12 mouse cellular contexts compared by ENCODE assay signal in genomic region chr10:120363983-120364582, GRCm38 (mm10).
A peak's percentile ranks its signal among the peaks of the same experiment; 100 is the strongest.
DNase-seq lines count a peak whose midpoint lies in the region; ATAC-seq and TF ChIP-seq lines count a peak whose summit lies in the region.
"Had no signal": no experiment of that assay in that cellular context is flagged by ENCODE, and none has a peak within 500 bp of the region (broad histone marks: within the 10 kb centered on the region; RNA-seq: fewer than 3 reads in every experiment).

No protein-coding gene starts in this region.

- no peak overlapping the region for H3K9ac ChIP-seq in limb, embryonic 11.5 days (ENCODE audit: low read length)
- no peak overlapping the region for H3K9ac ChIP-seq in embryonic facial prominence, embryonic 14.5 days (ENCODE audit: low read depth, low read length)
- no peak overlapping the region for H3K9ac ChIP-seq in limb, embryonic 14.5 days (ENCODE audit: low read depth, low read length, severe bottlenecking)
- no peak overlapping the region for H3K9ac ChIP-seq in neural tube, embryonic 15.5 days (replicated peaks)
- H3K9ac ChIP-seq: forebrain, embryonic 13.5 days had no signal

- DNase-seq in limb, embryonic 11.5 days (ENCODE audit: low spot score), result no peak
- no peak for DNase-seq in limb, embryonic 10.5 days (ENCODE audit: low spot score)
- DNase-seq in embryonic facial prominence, embryonic 14.5 days (ENCODE audit: low spot score), result no peak
- no peak for DNase-seq in limb, embryonic 14.5 days (ENCODE audit: low spot score)
- DNase-seq in lung, postnatal 4 days, result no peak
- DNase-seq: heart, adult 2 months; kidney, adult 8-10 months; lung, postnatal 14 days had no signal

- ATAC-seq in limb, embryonic 11.5 days (ENCODE audit: insufficient number of reproducible peaks, low FRiP score, low TSS enrichment, low read depth), result no peak
- ATAC-seq in embryonic facial prominence, embryonic 14.5 days (ENCODE audit: low read depth), result no peak
- ATAC-seq in limb, embryonic 14.5 days (ENCODE audit: low FRiP score, low read depth), result no peak
- peak; percentile 56 for ATAC-seq in megakaryocyte-erythroid progenitor cell, adult 5-6 weeks (replicated peaks; ENCODE audit: low FRiP score, low TSS enrichment, poor library complexity, severe bottlenecking)
- ATAC-seq in neural tube, embryonic 15.5 days (ENCODE audit: low FRiP score), result no peak
- ATAC-seq: forebrain, embryonic 13.5 days had no signal

- no peaks in the 10 kb centered on the region for H3K27me3 ChIP-seq in limb, embryonic 11.5 days (ENCODE audit: control insufficient read depth, insufficient read depth, low read length)
- H3K27me3 ChIP-seq in limb, embryonic 10.5 days (ENCODE audit: low read depth, poor library complexity, severe bottlenecking), result no peaks in the 10 kb centered on the region
- H3K27me3 ChIP-seq in embryonic facial prominence, embryonic 14.5 days (replicated peaks; ENCODE audit: control insufficient read depth, insufficient read depth, low read length), result no peaks in the 10 kb centered on the region
- H3K27me3 ChIP-seq in limb, embryonic 14.5 days (ENCODE audit: control insufficient read depth, insufficient read depth, low read length), result no peaks in the 10 kb centered on the region
- H3K27me3 ChIP-seq in neural tube, embryonic 15.5 days (replicated peaks), result no peaks in the 10 kb centered on the region
- H3K27me3 ChIP-seq: CH12.LX; forebrain, embryonic 13.5 days had no signal

- no peak overlapping the region for H3K4me3 ChIP-seq in limb, embryonic 11.5 days (ENCODE audit: low read depth, low read length)
- H3K4me3 ChIP-seq in limb, embryonic 10.5 days, result no peak overlapping the region
- H3K4me3 ChIP-seq in embryonic facial prominence, embryonic 14.5 days (ENCODE audit: low read depth, low read length), result no peak overlapping the region
- no peak overlapping the region for H3K4me3 ChIP-seq in limb, embryonic 14.5 days (replicated peaks; ENCODE audit: low read length)
- H3K4me3 ChIP-seq in neural tube, embryonic 15.5 days (replicated peaks), result no peak overlapping the region
- H3K4me3 ChIP-seq: forebrain, embryonic 13.5 days; heart, adult 2 months had no signal

- peaks cover 37% of the 10 kb centered on the region for H3K4me1 ChIP-seq in limb, embryonic 11.5 days (ENCODE audit: control insufficient read depth, insufficient read depth, low read length)
- H3K4me1 ChIP-seq in limb, embryonic 10.5 days, result peaks cover 51% of the 10 kb centered on the region
- H3K4me1 ChIP-seq in embryonic facial prominence, embryonic 14.5 days (ENCODE audit: control insufficient read depth, insufficient read depth, low read length), result peaks cover 23% of the 10 kb centered on the region
- H3K4me1 ChIP-seq in limb, embryonic 14.5 days (ENCODE audit: control insufficient read depth, insufficient read depth, low read length), result peaks cover 34% of the 10 kb centered on the region
- peaks cover 18% of the 10 kb centered on the region for H3K4me1 ChIP-seq in neural tube, embryonic 15.5 days

- H3K4me2 ChIP-seq in limb, embryonic 11.5 days (ENCODE audit: low read depth, severe bottlenecking), result no peak overlapping the region
- no peak overlapping the region for H3K4me2 ChIP-seq in embryonic facial prominence, embryonic 14.5 days (ENCODE audit: low read depth, low read length)
- H3K4me2 ChIP-seq in limb, embryonic 14.5 days (replicated peaks; ENCODE audit: low read depth, low read length, severe bottlenecking), result no peak overlapping the region
- no peak overlapping the region for H3K4me2 ChIP-seq in neural tube, embryonic 15.5 days
- H3K4me2 ChIP-seq: forebrain, embryonic 13.5 days had no signal

- no peak for TF ChIP-seq POLR2A in limb, embryonic 14.5 days (IDR thresholded peaks at IDR 0.05; ENCODE audit: borderline replicate concordance, extremely low read depth, insufficient read depth, insufficient read length)

- 72% methylated on average over 20 of the region's 20 CpGs for WGBS in limb, embryonic 11.5 days
- WGBS in limb, embryonic 10.5 days, result 72% methylated on average over 20 of the region's 20 CpGs
- WGBS in embryonic facial prominence, embryonic 14.5 days, result 66% methylated on average over 20 of the region's 20 CpGs
- 59% methylated on average over 20 of the region's 20 CpGs for WGBS in limb, embryonic 14.5 days
- WGBS in neural tube, embryonic 15.5 days, result 73% methylated on average over 20 of the region's 20 CpGs

- H3K27ac ChIP-seq in limb, embryonic 11.5 days (replicated peaks; ENCODE audit: low read depth, low read length), result 0 out of 2 replicates have a peak overlapping the region, but pooled peaks have one; percentile 39
- H3K27ac ChIP-seq in limb, embryonic 10.5 days, result no peak overlapping the region
- H3K27ac ChIP-seq in embryonic facial prominence, embryonic 14.5 days (replicated peaks; ENCODE audit: low read depth, low read length), result 0 out of 2 replicates have a peak overlapping the region, but pooled peaks have one; percentile 42
- peak overlapping the region; percentile 5; the same call in 1 of the 2 replicates for H3K27ac ChIP-seq in limb, embryonic 14.5 days (replicated peaks; ENCODE audit: low read depth, low read length)
- no peak overlapping the region for H3K27ac ChIP-seq in neural tube, embryonic 15.5 days (replicated peaks)
- H3K27ac ChIP-seq: forebrain, embryonic 13.5 days; heart, adult 2 months had no signal

- H3K9me3 ChIP-seq in limb, embryonic 11.5 days (ENCODE audit: control insufficient read depth, low read length), result no peaks in the 10 kb centered on the region
- no peaks in the 10 kb centered on the region for H3K9me3 ChIP-seq in limb, embryonic 10.5 days (replicated peaks)
- H3K9me3 ChIP-seq in embryonic facial prominence, embryonic 14.5 days (ENCODE audit: control insufficient read depth, low read length), result no peaks in the 10 kb centered on the region
- H3K9me3 ChIP-seq in limb, embryonic 14.5 days (ENCODE audit: control insufficient read depth, low read length), result no peaks in the 10 kb centered on the region
- H3K9me3 ChIP-seq in neural tube, embryonic 15.5 days (replicated peaks), result no peaks in the 10 kb centered on the region
- H3K9me3 ChIP-seq: forebrain, embryonic 13.5 days had no signal

- H3K36me3 ChIP-seq in limb, embryonic 11.5 days (ENCODE audit: control insufficient read depth, insufficient read depth, low read length), result peaks cover 4% of the 10 kb centered on the region; the same call in 1 of the 2 replicates
- peaks cover 87% of the 10 kb centered on the region for H3K36me3 ChIP-seq in limb, embryonic 10.5 days
- peaks cover 14% of the 10 kb centered on the region; the same call in 1 of the 2 replicates for H3K36me3 ChIP-seq in embryonic facial prominence, embryonic 14.5 days (ENCODE audit: control insufficient read depth, insufficient read depth, low read length)
- peaks cover 10% of the 10 kb centered on the region; the same call in 1 of the 2 replicates for H3K36me3 ChIP-seq in limb, embryonic 14.5 days (ENCODE audit: control insufficient read depth, insufficient read depth, low read length)
- no peaks in the 10 kb centered on the region for H3K36me3 ChIP-seq in neural tube, embryonic 15.5 days

Comparison
In these comparisons a context has a peak if more than half of its experiments do, and no peak if none do; other contexts are left out.
1. H3K27ac ChIP-seq: peak in limb, embryonic 11.5 days (single experiment), embryonic facial prominence, embryonic 14.5 days (single experiment) and limb, embryonic 14.5 days (single experiment); none in limb, embryonic 10.5 days (single experiment) and neural tube, embryonic 15.5 days (single experiment).